Mouse (Mus musculus) thymus, adult 18-20 months (tissue): ENCODE results near the gene Atp11a.
A peak's percentile ranks its signal among the peaks of the same experiment; 100 is the strongest.

Source experiments
- DNase-seq, 2 experiments: peaks; one replicate each; pipeline ENCODE4 v3.0.0; 2022; ENCODE audit warnings: mixed read lengths in 2 of 2

Atp11a gene

DNA sequence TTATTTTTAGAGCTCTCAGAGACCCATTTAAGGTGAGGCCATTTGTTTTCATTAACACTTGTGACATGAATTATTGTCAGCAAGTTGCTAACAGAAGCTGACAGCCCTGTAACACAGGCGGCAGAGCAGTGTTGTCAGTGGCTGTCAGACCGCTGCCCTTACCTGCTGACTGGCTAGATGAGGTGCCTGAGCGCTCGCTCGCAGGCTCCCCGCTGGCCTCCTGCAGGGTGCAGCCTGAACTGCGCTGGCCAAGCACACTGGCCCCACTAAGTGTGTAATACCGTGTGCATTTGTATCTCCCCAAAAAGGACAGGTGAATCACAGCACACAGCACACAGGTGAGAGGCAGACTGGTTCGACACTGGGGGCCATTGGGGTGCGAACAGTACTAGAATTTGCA, 67.7 kb downstream of the Atp11a start:
- no peak for DNase-seq

DNA sequence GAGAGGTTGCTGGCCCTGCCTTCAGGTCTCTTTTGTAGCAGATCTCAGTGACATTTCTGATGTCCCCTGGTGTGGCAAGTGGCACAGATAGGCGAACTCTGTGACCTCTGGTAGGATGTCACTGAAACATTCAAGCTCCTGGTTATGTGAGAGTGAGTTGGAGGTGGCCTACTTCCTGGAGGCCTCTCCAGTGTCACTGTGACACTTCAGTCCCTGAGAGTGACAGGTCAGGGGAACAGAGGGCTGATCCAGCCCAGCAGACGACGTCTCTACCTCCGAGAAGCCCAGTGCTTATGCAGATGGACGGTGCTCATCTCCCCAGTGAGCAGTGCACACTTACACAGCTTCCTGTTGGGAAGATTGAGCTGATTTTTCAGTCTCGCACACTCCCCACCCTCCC, 68.4 kb downstream of the Atp11a start:
- DNase-seq, result no peak

DNA sequence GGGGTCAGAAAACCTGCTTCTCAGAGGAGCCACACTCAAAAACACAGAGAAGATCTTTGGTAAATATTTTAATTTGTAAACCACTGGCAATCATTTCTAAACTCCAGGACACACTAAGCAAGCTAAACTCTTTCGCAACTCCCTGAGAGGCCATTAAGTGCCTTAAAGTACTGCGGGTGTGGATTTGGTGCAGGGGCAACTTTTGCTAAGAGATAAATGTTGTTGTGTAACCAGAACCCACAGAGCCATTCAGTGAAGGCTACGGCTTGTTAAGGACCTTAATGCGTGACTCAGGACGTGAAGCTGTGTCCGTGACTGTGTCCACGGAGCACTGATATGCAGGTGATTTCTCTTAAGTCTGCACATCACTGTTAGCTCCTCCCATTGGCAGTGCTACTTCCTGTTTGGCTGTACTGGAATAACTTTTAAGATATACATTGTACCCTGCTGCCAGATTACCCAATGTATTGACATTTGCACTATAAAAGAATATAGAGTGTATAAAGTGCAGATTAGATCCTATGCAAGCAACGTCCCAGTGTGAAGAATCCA, 68.9 kb downstream of the Atp11a start:
- no peak for DNase-seq

DNA sequence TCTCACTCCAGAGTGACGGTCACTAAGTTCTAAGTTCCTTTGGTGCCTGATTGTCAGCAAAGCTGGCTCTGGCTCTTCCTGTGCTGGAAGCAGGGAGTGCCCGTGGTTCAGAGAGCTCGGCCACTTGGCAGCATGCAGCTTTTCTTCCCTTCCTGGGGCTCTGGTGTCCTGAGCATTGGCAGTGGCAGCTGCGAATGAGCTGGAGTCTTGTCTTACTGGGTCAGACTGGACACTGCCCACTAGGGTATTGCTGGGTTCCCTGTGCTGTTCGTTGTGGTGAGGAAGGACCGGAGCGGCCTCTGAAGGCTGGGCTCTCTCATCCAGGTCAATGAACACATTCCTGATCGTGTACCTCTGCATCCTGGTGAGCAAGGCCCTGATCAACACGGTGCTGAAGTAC, 70.3 kb downstream of the Atp11a start:
- DNase-seq, result no peak

DNA sequence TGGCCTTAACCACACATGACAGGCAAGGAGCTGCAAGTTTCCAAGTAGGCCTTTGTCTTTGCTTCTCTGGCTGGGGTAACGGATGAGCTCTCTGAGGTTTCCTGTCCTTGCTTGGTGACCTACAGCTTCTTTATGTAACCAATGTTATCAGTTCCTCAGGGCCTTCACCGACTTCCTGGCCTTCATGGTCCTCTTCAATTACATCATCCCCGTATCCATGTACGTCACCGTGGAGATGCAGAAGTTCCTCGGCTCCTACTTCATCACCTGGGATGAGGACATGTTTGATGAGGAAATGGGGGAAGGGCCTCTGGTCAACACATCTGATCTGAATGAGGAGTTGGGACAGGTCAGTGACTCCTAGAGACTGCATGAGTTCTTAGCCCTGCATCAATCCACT, 71.5 kb downstream of the Atp11a start:
- no peak for DNase-seq

DNA sequence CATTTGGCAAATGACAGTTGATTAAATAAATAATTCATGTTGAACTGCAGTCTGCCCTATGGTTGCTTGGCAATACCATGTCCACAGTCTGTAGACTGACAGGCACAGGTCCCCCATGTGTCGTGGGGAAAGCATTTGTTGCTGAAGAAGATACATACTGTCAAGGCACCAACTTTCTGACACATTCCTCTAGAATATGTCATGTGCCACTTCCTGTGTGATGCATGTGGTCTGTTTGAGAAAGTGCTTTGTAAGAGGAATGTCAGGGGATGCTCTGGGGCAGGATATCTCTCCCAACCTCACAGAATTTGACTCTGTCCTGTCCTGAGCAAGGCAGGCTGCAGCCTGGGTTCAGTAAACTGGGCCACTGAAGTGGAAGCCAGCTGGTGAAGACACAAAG, 72.6 kb downstream of the Atp11a start:
- no peak for DNase-seq

DNA sequence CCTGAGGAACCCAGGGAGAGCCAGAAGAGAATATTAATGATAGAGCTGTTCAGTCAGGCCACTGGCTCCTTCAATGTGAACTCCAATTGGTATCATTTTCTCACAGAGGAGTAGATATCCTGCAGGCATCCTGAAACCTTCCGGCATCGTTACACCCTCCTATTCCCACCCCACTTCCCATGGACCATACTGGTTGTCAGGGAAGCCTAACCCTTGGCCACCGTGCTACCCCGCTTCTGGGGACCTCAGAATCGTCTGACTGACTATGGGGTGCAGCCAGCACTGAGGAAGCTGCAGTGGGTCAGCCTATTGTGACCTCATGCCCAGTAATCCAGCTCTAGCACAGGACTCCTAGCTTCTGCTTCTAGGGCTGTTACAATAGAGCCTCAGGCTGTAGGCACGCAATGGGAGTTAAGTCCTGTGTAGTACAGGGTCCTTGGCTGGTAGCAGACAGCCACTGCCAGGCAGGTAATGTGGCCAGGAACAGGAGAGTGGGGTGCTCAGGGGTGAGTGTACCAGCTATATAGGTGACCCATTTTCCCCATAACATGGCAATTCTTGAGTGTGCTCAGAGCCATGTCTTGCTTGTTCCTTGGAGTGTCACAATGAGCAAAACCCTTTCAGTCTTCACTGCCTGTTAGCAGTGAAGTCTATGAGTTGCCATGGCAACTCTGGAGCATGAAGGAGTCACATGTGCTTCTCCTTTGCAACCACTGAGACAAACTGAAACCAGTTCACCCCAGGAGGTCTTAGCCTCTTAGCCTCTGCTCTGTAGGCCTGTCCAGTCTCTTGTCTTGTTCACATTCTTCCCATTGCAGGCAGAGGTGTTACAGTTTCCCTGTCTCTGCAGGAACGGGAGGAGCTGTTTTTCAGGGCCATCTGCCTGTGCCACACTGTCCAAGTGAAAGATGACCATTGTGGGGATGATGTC, 75.1 kb downstream of the Atp11a start:
- no peak for DNase-seq

DNA sequence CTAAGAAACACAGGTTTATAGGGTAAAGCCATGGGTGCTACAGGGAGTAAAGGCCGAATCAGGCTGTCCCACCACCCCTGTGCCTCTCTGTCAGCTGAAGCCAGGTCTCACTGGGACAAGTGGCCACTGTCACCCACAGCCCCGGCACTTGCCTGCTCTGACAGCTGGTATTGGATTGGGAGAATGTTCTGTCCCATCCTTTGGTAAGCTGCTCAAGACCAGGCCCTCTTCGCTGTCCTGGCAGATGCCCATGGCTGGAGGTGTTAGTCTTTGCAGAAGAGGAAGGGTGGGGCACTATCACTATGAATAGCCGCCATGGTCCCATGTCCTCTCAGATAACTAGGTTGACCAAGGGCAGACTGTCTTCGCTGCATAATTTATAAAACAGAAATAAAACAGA, 76.8 kb downstream of the Atp11a start:
- DNase-seq, result no peak

DNA sequence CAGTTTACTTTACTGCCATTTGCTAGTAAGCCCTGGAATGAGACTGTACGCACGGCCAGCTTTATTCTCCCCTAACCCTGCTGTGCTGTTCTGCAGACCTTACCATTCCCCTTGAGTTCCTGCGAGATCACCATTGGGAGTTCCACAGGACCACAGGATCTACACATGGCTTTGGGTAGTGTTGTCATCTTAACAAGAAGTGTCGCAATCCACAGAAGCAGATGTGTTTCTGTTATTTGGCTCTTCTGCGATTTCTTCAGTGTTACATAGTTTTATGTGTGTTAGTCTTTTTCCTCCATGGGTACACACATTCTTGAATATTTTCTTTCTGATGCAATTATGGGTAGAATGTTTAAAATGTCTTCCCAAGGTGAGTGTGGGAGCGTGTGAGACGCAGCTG, 84.0 kb downstream of the Atp11a start:
- no peak for DNase-seq

DNA sequence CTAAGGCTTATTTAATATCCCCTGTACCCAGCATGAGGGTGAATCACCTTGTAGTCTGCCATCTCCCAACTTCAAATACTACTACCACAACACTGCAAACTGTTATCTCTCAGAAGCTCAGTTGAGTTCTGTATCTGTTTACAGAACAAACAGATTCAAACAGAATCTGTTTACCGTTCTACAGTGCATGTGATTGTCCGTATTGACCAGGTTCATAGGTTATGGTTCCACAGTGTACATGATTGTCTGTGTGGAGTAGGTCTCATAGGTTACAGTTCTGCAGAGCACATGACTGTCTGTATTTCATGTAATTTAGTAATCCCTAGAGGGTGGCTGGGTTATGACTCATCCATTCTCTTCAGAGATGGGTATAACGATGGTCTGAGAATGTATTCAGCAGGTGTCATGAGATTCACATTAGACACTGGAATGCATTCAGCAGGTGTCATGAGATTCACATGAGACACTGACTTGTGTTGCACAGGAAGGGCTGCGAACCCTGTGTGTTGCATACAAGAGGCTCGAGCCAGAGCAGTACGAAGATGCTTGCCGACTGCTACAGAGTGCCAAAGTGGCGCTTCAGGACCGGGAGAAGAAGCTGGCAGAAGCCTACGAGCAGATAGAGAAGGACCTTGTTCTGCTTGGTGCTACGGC, 85.7 kb downstream of the Atp11a start:
- DNase-seq, result no peak

DNA sequence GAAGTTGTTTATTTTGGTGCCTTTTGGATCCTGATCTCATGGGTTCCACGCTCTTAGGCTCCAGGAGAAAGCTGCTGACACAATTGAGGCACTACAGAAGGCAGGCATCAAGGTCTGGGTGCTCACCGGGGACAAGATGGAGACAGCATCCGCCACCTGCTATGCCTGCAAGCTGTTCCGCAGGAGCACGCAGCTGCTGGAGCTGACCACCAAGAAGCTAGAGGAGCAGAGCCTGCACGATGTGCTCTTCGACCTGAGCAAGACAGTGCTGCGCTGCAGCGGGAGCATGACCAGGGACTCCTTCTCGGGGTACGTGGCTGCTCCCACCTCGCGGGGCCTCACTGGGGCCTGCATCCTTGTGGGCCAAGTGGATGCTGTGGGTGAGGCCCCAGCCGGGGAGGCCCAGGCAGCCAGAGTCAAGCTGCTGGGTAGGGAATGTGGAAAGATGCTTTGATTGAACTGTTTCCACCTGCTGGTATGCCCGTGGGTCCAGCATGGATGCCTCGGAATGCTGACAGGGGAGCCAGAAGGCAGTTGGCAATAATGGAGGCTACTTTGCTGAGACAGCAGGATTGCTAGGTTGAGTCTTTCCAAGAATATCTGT, 87.6 kb downstream of the Atp11a start:
- no peak for DNase-seq

DNA sequence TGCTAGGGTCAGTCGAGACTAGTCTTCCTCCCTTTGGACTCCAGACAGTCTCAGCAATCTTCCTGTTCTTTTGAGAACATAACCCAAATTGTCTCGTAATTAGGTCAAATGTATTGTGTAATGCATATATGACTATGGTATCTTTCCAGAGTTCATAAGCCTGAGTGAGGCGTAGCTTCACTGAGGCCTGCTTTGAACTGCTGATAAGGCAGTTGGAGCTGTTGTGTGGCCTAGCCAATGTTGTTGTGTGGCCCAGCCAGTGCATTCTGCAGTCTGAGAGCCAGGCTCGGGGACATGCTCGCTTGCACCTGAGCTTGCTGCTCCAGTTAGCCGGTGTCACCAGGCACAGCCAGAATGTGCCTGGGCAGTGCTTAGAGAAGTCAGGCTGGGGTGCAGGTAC, 89.6 kb downstream of the Atp11a start:
- DNase-seq, result no peak

DNA sequence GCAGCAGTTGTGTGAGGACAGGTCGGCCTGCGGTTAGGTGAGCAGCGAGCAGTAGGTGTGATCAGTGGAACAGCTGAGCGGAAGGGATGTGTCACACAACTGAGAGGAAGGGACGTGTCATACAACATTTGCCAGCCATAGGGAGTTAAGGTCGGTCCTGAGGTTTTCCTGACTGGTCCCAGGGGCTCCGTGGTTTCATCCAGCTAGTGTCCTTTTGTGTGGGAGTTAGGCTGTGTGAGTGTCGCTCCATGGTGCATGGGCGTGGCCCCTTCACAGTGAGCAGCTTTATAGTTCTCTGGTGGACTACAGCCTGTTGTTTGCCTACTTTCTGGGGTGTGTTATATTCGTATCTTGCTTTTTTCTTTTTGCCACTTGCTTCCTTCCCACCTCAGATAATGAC, 94.4 kb downstream of the Atp11a start:
- DNase-seq, result no peak

DNA sequence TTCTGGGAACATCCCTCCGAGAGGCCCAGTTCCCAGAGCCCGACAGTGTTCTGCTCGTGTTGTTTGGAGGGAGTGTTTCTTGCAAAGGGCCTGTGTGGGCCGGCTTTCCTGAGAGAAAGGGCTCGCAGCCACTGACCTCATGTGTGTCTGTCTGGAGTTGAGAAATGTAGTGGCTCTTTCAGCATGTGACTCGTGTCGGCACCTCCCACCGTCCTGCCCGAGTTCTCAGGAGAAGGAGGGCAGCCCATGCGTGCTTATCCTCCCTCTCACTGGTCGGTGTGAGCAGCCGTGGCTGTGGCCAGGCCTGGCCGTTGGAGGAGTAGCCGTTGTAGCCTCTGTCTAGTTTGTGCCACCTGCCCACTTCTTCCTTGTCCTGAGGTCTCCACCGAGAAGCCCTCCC, 99.2 kb downstream of the Atp11a start:
- no peak for DNase-seq

DNA sequence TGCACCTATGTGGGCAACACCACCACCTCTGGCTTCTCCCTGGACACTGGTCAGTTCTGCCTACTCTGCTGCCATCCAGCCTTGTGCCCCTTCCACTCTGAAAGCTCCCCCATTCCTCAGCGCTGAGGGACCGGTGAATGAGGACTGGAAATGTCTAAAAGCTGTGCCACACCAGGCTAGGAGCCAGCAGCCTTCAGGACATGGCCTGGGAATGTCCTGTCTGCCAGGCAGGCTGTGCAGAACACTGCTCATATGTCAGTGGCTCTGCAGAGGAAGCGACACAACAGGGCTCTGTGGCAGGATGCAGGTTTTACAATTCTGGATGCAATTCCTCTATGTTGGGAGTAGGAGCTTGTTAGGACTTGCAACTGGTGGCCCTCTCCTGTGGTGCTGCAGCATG, 106.2 kb downstream of the Atp11a start:
- DNase-seq, result no peak

DNA sequence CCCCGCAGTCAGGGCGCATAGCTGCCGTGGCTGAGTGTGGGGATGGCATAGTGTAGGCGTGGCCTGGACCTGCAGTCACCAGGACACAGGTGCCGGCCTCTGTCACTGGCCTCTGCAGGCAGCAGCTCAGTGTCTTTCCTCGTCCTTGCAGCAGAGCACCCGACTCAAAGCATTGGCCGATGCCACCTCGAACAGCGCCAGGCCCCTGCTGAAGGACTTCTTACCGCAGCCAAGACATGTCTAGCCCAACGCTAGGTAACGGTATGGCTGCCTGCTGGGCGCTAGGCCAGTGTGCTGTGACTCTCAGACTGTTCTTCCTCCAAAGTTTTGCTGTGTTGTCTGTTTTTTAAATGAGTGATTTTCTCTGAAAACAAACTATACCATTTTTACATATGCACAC, 106.8 kb downstream of the Atp11a start:
- no peak for DNase-seq

DNA sequence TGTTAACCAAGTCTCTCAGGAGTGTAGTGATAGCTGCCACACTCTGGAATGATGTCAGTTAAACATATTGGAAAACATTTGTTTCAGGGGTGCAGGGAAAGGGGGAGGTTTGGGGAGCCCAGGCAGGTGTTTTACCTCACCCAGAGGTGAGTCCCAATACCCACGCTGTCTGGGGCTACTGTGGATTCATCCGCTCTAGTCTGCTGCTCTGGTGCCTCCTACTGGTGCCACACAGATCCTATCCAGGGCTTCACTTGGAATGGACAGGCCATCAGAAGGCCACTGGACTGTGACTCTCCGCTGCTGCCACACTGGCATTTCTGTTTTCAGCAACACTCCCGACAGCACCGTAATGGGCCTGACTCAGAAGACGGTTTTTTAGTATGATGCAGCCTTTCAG, 109.0 kb downstream of the Atp11a start:
- no peak for DNase-seq

DNA sequence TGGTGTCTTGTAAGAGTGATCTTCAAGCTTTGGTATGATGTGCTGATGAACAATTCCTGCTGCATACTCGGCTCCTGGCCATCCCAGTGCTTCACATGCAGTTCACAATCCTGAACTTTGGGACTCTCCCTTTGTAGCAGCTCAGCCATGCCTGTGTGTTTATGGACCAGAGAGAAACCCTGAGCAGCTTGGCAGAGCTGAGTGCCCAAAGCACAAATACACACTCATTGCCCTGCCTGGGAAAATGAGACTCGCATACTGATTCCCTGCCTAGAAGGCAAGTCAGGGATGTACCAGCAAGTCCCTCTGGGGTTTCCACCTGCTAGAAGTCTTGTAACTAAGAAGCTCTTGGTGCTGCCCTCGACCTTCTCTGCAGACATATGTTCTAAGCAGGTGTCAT, 112.8 kb downstream of the Atp11a start:
- DNase-seq, result no peak

DNA sequence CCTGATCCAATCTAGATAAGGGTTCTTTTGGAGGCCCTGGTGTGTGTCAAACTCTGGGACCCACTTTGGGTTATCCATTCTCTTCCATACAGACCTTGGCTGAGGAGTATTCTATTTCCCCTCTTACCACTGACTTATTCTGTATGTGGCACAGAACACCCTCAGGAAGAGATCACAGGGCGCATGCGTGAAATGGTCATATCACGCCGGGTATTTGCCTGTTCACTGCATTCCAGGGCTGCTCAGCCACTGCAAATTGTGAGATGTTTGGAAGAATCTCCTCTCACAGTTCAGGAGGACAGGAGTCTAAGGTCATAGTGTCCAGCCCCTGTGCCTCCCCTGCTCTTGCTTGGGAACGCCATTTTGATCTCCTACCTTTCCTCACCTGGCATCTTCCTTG, 113.8 kb downstream of the Atp11a start:
- no peak for DNase-seq

DNA sequence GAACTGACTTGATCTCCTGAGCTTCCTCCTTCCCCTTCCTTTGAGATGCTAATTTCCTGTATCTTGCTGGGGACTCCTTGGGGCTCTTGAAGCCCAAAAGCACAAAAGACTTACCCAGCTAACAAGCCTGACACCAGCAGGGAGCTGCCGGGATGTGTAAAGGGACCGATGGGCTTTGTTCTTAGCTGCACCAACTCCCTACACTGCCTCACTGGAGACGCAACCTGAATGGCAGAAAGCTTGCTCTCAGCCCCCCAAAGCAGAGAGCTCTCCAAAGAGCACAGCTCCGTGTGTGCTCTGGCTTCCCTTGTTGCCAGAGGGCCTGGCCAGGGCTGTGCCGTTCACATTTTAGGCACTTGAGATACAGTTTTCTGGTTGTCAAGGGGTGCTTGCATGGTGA, 114.6 kb downstream of the Atp11a start:
- DNase-seq, result no peak

DNA sequence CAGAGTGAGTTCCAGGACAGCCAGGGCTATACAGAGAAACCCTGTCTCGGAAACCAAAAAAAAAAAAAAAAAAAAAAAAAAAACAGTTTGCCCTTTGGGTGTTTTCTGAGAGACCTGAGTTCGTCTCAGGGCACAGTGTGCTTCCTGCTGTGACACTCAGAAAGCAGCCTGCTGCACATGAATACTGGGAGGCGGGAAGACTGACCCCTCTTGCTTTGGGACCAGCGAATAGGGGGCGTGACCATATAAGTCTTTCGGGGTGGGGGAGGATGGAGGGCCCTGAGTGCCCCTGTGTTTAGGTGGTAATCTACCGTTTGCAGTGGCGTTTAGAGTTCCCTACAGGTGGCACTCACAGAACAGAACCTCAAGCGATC, 116.2 kb downstream of the Atp11a start:
- DNase-seq, result no peak

DNA sequence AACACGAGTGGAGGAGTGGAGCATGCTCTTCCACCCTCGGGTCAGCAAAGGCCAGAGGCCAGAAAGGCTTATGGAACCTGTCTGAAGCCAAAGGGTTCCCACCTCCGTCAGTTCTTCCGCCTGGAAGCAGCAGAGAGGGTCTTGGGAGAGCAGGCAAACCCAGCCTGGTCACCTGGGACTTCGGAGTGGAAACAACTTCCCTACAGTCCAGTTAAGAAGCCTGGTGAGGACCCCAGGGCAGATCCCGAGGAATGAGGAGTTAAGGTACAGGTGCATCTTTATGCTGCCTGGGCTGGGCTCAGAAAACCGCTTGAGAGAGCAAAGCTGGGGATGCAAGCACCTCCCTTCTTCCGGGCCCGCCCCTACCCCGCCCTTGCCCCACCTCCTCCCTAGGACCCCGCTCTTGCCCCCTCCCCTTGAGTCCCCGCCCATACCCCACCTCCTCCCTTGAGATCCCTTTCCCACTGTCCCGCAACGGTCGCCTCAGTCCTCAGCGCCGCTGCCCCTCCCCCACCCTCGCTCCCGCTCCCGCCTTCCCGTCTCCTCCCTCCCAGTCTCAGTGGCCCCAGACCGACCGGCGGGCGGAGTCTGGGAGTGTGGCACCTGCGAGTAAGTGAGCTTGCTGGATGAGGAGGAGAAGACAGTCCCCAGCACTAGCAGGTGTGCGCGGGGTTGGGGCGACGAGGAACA, 116.7 kb downstream of the Atp11a start, which contains the start of gene Mcf2l:
Mcf2l (plus strand) TSS at position 450 of the 690 bp plus-strand sequence.
- peak; percentile 65 to 71 for DNase-seq

DNA sequence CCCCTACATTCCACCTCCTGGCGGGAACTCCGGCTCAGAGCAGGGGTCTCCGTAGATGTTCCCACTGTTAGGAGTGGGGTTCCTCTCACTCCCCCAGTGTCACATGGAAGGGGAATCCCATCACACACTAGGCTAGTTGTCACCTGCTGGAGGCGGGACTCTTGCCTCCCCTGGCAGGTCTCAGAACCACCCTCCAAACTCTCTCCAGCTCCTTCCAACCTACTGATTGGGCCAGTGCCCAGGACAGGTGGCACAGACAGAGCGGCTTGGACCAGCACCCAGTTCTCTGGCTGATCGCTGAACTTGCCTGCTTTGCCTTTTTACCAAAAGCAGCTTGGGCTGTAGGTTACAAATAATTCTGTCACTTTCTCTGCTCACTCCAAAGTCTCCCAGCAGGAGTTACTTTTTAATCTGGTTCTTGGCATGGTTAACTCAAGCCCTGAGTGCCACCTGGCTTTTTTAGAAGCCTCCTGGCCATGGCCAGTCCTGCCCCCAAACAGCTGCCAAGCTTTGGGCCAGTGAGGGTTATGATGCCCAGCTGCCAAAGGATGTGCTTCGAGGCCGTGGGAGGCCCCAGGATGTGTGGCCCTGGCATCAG, 117.5 kb downstream of the Atp11a start:
- peak in 1 of 2 experiments; percentile 23 for DNase-seq
